Mouse (Mus musculus) testis, adult 2 months (tissue): ENCODE measurements around the gene Aff4.

Experiments used
- CTCF ChIP-seq: fragments of 200-500 bp; IDR thresholded peaks from 2 replicates; pipeline ENCODE4 v1.5.1; 2012; ENCODE audit warnings: low read depth, mild to moderate bottlenecking, inconsistent platforms, low read length, moderate library complexity; ENCODE audit not compliant: control insufficient read depth, insufficient read depth, insufficient replicate concordance
- POLR2A ChIP-seq: fragments of 200-500 bp; IDR thresholded peaks from 2 replicates; pipeline ENCODE4 v1.6.1; 2012; ENCODE audit warnings: low read depth, mild to moderate bottlenecking, inconsistent platforms, low read length, moderate library complexity; ENCODE audit not compliant: control insufficient read depth

GRCm38 (mm10) chr11:53445562-53445961, 94.9 kb downstream of the Aff4 start:
- TF ChIP-seq POLR2A (no peak), CTCF (no peak)
